Mouse (Mus musculus) monocyte, adult 59 days (primary cell): Measurements from ENCODE around the gene Gm156. TPM values are rescaled to one million over a fixed set of nuclear protein-coding genes. Genes with fewer than 3 reads are reported as not detected.

Experiments
- total RNA-seq, 2 experiments: library from RNA; stranded (reverse); gene quantifications; one replicate each; pipeline ENCODE4 v1.2.4; 2023

Gene Gm156
- total RNA-seq = not detected

GRCm38 (mm10) chr6:129784170-129784569 lies at the start of gene Gm156:
Gene Gm156, minus strand, starts transcription at chr6:129784270.

GRCm38 (mm10) chr6:129740069-129740721 lies 43.9 kb downstream of the Gm156 start, which contains the start of gene Klri2:
Gene Klri2, minus strand, starts transcription at chr6:129740484.

GRCm38 (mm10) chr6:129717032-129717431 lies 67.0 kb downstream of the Gm156 start, which contains the start of gene Klri1:
Gene Klri1, minus strand, starts transcription at chr6:129717132.

Other genes with a start within 250 kb of the Gm156 start
- not detected for gene Klre1, start 206.4 kb downstream of the Gm156 start, total RNA-seq
- gene Klrd1, start 192.5 kb downstream of the Gm156 start, total RNA-seq = 10 to 100 TPM in 1 of 2 experiments, 1 to 10 TPM in 1; 9.9 to 12.7 TPM
- gene Klrk1, start 160.4 kb downstream of the Gm156 start, total RNA-seq = 10 to 100 TPM; 16.5 to 20.0 TPM
- gene Klrc3, start 140.9 kb downstream of the Gm156 start, total RNA-seq = not detected
- under 1 TPM in 1 of 2 experiments, not detected in 1; 0.30 TPM for gene Klrc2, start 123.6 kb downstream of the Gm156 start, total RNA-seq
- gene Klrc1, start 105.3 kb downstream of the Gm156 start, total RNA-seq = 1 to 10 TPM; 1.5 to 2.3 TPM
- gene Klri1, start 67.1 kb downstream of the Gm156 start, total RNA-seq = 1 to 10 TPM; 1.6 to 2.6 TPM
- under 1 TPM; 0.68 to 0.76 TPM for gene Klri2, start 43.8 kb downstream of the Gm156 start, total RNA-seq
- not detected for gene Gm17631, start 78.4 kb upstream of the Gm156 start, total RNA-seq
- gene Klra17, start 92.4 kb upstream of the Gm156 start, total RNA-seq = 1 to 10 TPM; 3.4 to 3.6 TPM
- gene Klra5, start 133.4 kb upstream of the Gm156 start, total RNA-seq = not detected
- gene Klra6, start 242.7 kb upstream of the Gm156 start, total RNA-seq = not detected